Mouse (Mus musculus) brain, adult 2 months (tissue): ENCODE measurements at regions not wholly inside any gene's neighbourhood (a gene's known extent, or its start where the extent isn't known, plus 50 kb on each side); places are given as distances from the start of the nearest gene placed in this dataset.
A peak's percentile ranks its signal among the peaks of the same experiment; 100 is the strongest.

Source experiments
- DNase-seq: peaks from one replicate; pipeline ENCODE4 v3.0.0; 2011; ENCODE audit warnings: low read depth, low spot score

GRCm38 (mm10) chr2:169142224-169142623, 186.8 kb upstream of the Zfp64 start:
- DNase-seq, result no peak

- DNase-seq, result no peak
Measured at GRCm38 (mm10) chr2:169133855-169134254, 178.5 kb upstream of the Zfp64 start.

GRCm38 (mm10) chr2:169125476-169125875, 170.1 kb upstream of the Zfp64 start:
- peak; percentile 72 for DNase-seq

- no peak for DNase-seq
Measured at GRCm38 (mm10) chr2:169122887-169123286, 167.5 kb upstream of the Zfp64 start.

- no peak for DNase-seq
Measured at GRCm38 (mm10) chr2:169116841-169117240, 161.5 kb upstream of the Zfp64 start.

- DNase-seq, result no peak
Measured at GRCm38 (mm10) chr2:169109044-169109443, 153.7 kb upstream of the Zfp64 start.

- peak; percentile 35 for DNase-seq
Measured at GRCm38 (mm10) chr2:169108037-169108436, 152.7 kb upstream of the Zfp64 start.

GRCm38 (mm10) chr2:169101506-169102261, 146.3 kb upstream of the Zfp64 start:
- DNase-seq, result no peak

GRCm38 (mm10) chr2:169100516-169100915, 145.1 kb upstream of the Zfp64 start:
- no peak for DNase-seq

GRCm38 (mm10) chr2:169099678-169100077, 144.3 kb upstream of the Zfp64 start:
- no peak for DNase-seq

GRCm38 (mm10) chr2:169098591-169098990, 143.2 kb upstream of the Zfp64 start:
- no peak for DNase-seq

- no peak for DNase-seq
Measured at GRCm38 (mm10) chr2:169094011-169094754, 138.8 kb upstream of the Zfp64 start.

- DNase-seq, result no peak
Measured at GRCm38 (mm10) chr2:169090256-169090655, 134.9 kb upstream of the Zfp64 start.

- peak; percentile 36 for DNase-seq
Measured at GRCm38 (mm10) chr2:169088870-169089484, 133.6 kb upstream of the Zfp64 start.

- DNase-seq, result no peak
Measured at GRCm38 (mm10) chr2:169088301-169088700, 132.9 kb upstream of the Zfp64 start.

- no peak for DNase-seq
Measured at GRCm38 (mm10) chr2:169071267-169071666, 115.9 kb upstream of the Zfp64 start.

GRCm38 (mm10) chr2:169065166-169065698, 109.8 kb upstream of the Zfp64 start:
- DNase-seq, result no peak

GRCm38 (mm10) chr2:169061520-169061919, 106.1 kb upstream of the Zfp64 start:
- peak; percentile 84 for DNase-seq

- DNase-seq, result peak; percentile 45
Measured at GRCm38 (mm10) chr2:169060495-169060894, 105.1 kb upstream of the Zfp64 start.

GRCm38 (mm10) chr2:169057831-169058230, 102.4 kb upstream of the Zfp64 start:
- no peak for DNase-seq

GRCm38 (mm10) chr2:169049947-169050346, 94.6 kb upstream of the Zfp64 start:
- DNase-seq, result peak; percentile 48

- no peak for DNase-seq
Measured at GRCm38 (mm10) chr2:169041748-169042147, 86.4 kb upstream of the Zfp64 start.
